In genomic region chrX:18254767-18255166, GRCm38 (mm10) we compare ENCODE assay signal across 8 mouse cellular contexts.
DNase-seq lines count a peak whose midpoint lies in the region; ATAC-seq and TF ChIP-seq lines count a peak whose summit lies in the region.

No protein-coding gene starts in this region.

- H3K9me3 ChIP-seq in hindbrain, embryonic 11.5 days (ENCODE audit: control insufficient read depth, low read length), result no peaks in the 10 kb centered on the region
- H3K9me3 ChIP-seq in hindbrain, embryonic 10.5 days, result no peaks in the 10 kb centered on the region
- no peaks in the 10 kb centered on the region for H3K9me3 ChIP-seq in ES-E14 (ENCODE audit: control insufficient read depth, insufficient read depth, low read depth, low read length)
- H3K9me3 ChIP-seq in stomach, postnatal 0 days (ENCODE audit: control insufficient read depth, low read length), result no peaks in the 10 kb centered on the region

- no peak overlapping the region for H3K27ac ChIP-seq in hindbrain, embryonic 11.5 days (ENCODE audit: low read depth, low read length)
- H3K27ac ChIP-seq in hindbrain, embryonic 10.5 days, result no peak overlapping the region
- H3K27ac ChIP-seq in ES-E14 (ENCODE audit: insufficient read depth, low read depth, low read length, poor library complexity, severe bottlenecking), result no peak overlapping the region
- H3K27ac ChIP-seq in cerebellum, adult 2 months (ENCODE audit: insufficient read depth, low read length), result no peak overlapping the region
- no peak overlapping the region for H3K27ac ChIP-seq in stomach, postnatal 0 days (replicated peaks)

- TF ChIP-seq POLR2A in cerebellum, adult 2 months (IDR thresholded peaks at IDR 0.05; ENCODE audit: borderline replicate concordance, insufficient read depth, low read length), result no peak

- 66% methylated on average over 4 of the region's 4 CpGs for WGBS in hindbrain, embryonic 11.5 days
- 70% methylated on average over 4 of the region's 4 CpGs for WGBS in hindbrain, embryonic 10.5 days
- WGBS in cerebellum, adult 2 months, result 29% methylated on average over 4 of the region's 4 CpGs
- WGBS in stomach, postnatal 0 days, result 18% methylated on average over 4 of the region's 4 CpGs

- H3K4me1 ChIP-seq in hindbrain, embryonic 11.5 days (replicated peaks; ENCODE audit: control insufficient read depth, insufficient read depth, low read length), result no peaks in the 10 kb centered on the region
- no peaks in the 10 kb centered on the region for H3K4me1 ChIP-seq in hindbrain, embryonic 10.5 days (replicated peaks)
- no peaks in the 10 kb centered on the region for H3K4me1 ChIP-seq in ES-E14 (ENCODE audit: control insufficient read depth in 2 of 2, insufficient read depth in 2 of 2, low read length in 2 of 2, poor library complexity in 1 of 2)
- no peaks in the 10 kb centered on the region for H3K4me1 ChIP-seq in cerebellum, adult 2 months (ENCODE audit: control insufficient read depth, insufficient read depth, low read length)
- H3K4me1 ChIP-seq in stomach, postnatal 0 days (replicated peaks; ENCODE audit: control insufficient read depth, insufficient read depth), result no peaks in the 10 kb centered on the region

- H3K4me2 ChIP-seq in hindbrain, embryonic 11.5 days (replicated peaks; ENCODE audit: low read depth, low read length), result no peak overlapping the region
- no peak overlapping the region for H3K4me2 ChIP-seq in stomach, postnatal 0 days (replicated peaks; ENCODE audit: low read depth)

- 0 out of 2 replicates have a peak, but pooled peaks cover 2% of the 10 kb centered on the region for H3K36me3 ChIP-seq in hindbrain, embryonic 11.5 days (ENCODE audit: control insufficient read depth, insufficient read depth, low read length)
- peaks cover 48% of the 10 kb centered on the region for H3K36me3 ChIP-seq in hindbrain, embryonic 10.5 days
- H3K36me3 ChIP-seq in ES-E14 (ENCODE audit: control insufficient read depth, insufficient read depth, low read length, poor library complexity, severe bottlenecking), result peaks cover 11% of the 10 kb centered on the region
- peaks cover 7% of the 10 kb centered on the region; the same call in 1 of the 2 replicates for H3K36me3 ChIP-seq in stomach, postnatal 0 days (ENCODE audit: control insufficient read depth, insufficient read depth, low read length)

- TF ChIP-seq CTCF in cerebellum, adult 2 months (IDR thresholded peaks at IDR 0.05; ENCODE audit: borderline replicate concordance, insufficient read depth, low read depth, low read length), result peak; percentile 12; the same call in 1 of the 2 replicates
- TF ChIP-seq CTCF in stomach, postnatal 0 days (IDR thresholded peaks at IDR 0.05; ENCODE audit: low read depth), result peak; percentile 92

- H3K9ac ChIP-seq in hindbrain, embryonic 11.5 days (ENCODE audit: low read depth, low read length), result no peak overlapping the region
- H3K9ac ChIP-seq in ES-E14 (ENCODE audit: insufficient read depth, low read depth, low read length, poor library complexity, severe bottlenecking), result no peak overlapping the region
- no peak overlapping the region for H3K9ac ChIP-seq in stomach, postnatal 0 days (ENCODE audit: low read length)

- TF ChIP-seq EP300 in stomach, postnatal 0 days (optimal IDR thresholded peaks at IDR 0.05), result no peak

- peak; percentile 53 for DNase-seq in hindbrain, embryonic 11.5 days (ENCODE audit: low spot score)
- no peak for DNase-seq in hindbrain, embryonic 10.5 days (ENCODE audit: low spot score)
- peak; percentile 19 for DNase-seq in ES-E14 (ENCODE audit: low read depth, low spot score)
- peak; percentile 44 to 61 for DNase-seq in cerebellum, adult 2 months
- DNase-seq in frontal cortex, postnatal 36 days (ENCODE audit: low spot score in 2 of 2), result peak; percentile 22 to 48
- peak; percentile 38 to 67 for DNase-seq in kidney, postnatal 36 days
- DNase-seq in stomach, postnatal 0 days (ENCODE audit: low spot score), result peak; percentile 17

- ATAC-seq in hindbrain, embryonic 11.5 days (ENCODE audit: low FRiP score), result peak; percentile 75; the same call in 1 of the 2 replicates
- ATAC-seq in megakaryocyte progenitor cell, adult 5-6 weeks (replicated peaks; ENCODE audit: poor library complexity), result peak; percentile 96
- ATAC-seq in stomach, postnatal 0 days (ENCODE audit: low FRiP score, low TSS enrichment), result peak; percentile 68; the same call in 1 of the 2 replicates

- in situ Hi-C loops in ES-E14 (cut with MboI; ENCODE audit: low sequenced_read_pairs in 2 of 2, unreplicated experiment in 2 of 2), result no loop called here

- H3K4me3 ChIP-seq in hindbrain, embryonic 11.5 days (ENCODE audit: low read depth, low read length), result no peak overlapping the region
- no peak overlapping the region for H3K4me3 ChIP-seq in hindbrain, embryonic 10.5 days
- no peak overlapping the region for H3K4me3 ChIP-seq in ES-E14 (ENCODE audit: insufficient read depth in 1 of 2, low read depth in 1 of 2, low read length in 2 of 2, poor library complexity in 1 of 2, severe bottlenecking in 1 of 2)
- no peak overlapping the region for H3K4me3 ChIP-seq in cerebellum, adult 2 months (replicated peaks; ENCODE audit: insufficient read depth, low read depth, low read length)
- no peak overlapping the region for H3K4me3 ChIP-seq in stomach, postnatal 0 days (ENCODE audit: low read depth, low read length)

- H3K27me3 ChIP-seq in hindbrain, embryonic 11.5 days (ENCODE audit: control insufficient read depth, insufficient read depth, low read length), result no peaks in the 10 kb centered on the region
- no peaks in the 10 kb centered on the region for H3K27me3 ChIP-seq in hindbrain, embryonic 10.5 days (ENCODE audit: insufficient read depth, poor library complexity, severe bottlenecking)
- H3K27me3 ChIP-seq in cerebellum, adult 2 months (ENCODE audit: control insufficient read depth, insufficient read depth, low read length), result no peaks in the 10 kb centered on the region
- H3K27me3 ChIP-seq in stomach, postnatal 0 days (ENCODE audit: control insufficient read depth, insufficient read depth, low read length), result no peaks in the 10 kb centered on the region

TF ChIP-seq in ES-E14, 5 proteins besides CTCF, POLR2A, EP300 and RAD21:
- TF ChIP-seq ZC3H11A (IDR thresholded peaks at IDR 0.05; ENCODE audit: borderline replicate concordance, low read depth, low read length), result peak; percentile 18; the same call in 1 of the 2 replicates
- TF ChIP-seq ZNF384 (IDR thresholded peaks at IDR 0.05; ENCODE audit: low read depth, low read length), result no peak
- TF ChIP-seq HCFC1 (IDR thresholded peaks at IDR 0.05; ENCODE audit: borderline replicate concordance, insufficient read depth, low read length), result no peak
- TF ChIP-seq MAFK (IDR thresholded peaks at IDR 0.05; ENCODE audit: insufficient read depth, low read depth, low read length), result peak; percentile 69; the same call in 1 of the 2 replicates
- TF ChIP-seq CHD2 (IDR thresholded peaks at IDR 0.05; ENCODE audit: low read depth, low read length), result no peak
